Mouse (Mus musculus): ENCODE results near the gene Pyy. TPM values are rescaled to one million over a fixed set of nuclear protein-coding genes. Genes with fewer than 3 reads are reported as not detected.

The Pyy gene
- not detected for polyA plus RNA-seq (2014; fragmentation: Illumina TruSeq; extraction: RNeasy Lipid Tissue Mini Kit (QIAGEN cat#74804); ENCODE audit: low read depth, low replicate concordance)

DNA sequence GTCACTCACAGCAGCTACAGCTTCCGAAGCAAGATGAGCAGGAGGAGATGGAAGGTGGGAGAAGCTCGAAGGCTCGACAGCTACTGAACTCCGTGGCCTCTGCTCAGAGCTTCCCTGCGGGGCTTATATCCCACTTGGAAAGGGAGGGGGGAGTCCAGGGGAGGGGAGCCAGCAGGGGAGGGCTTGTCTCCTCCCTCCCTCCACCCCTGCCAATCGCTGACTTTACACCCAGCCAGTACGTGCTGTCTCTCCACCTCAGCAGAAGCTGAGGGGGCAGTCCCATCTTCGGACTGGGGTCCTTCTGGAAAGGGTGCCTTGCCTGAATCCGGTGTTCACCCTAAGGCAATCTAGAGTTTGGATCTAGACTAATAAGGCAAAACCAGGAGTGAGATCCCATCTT lies at the start of gene Pyy:
Gene Pyy (minus strand): TSS at position 101 of the 400 bp plus-strand sequence.

DNA sequence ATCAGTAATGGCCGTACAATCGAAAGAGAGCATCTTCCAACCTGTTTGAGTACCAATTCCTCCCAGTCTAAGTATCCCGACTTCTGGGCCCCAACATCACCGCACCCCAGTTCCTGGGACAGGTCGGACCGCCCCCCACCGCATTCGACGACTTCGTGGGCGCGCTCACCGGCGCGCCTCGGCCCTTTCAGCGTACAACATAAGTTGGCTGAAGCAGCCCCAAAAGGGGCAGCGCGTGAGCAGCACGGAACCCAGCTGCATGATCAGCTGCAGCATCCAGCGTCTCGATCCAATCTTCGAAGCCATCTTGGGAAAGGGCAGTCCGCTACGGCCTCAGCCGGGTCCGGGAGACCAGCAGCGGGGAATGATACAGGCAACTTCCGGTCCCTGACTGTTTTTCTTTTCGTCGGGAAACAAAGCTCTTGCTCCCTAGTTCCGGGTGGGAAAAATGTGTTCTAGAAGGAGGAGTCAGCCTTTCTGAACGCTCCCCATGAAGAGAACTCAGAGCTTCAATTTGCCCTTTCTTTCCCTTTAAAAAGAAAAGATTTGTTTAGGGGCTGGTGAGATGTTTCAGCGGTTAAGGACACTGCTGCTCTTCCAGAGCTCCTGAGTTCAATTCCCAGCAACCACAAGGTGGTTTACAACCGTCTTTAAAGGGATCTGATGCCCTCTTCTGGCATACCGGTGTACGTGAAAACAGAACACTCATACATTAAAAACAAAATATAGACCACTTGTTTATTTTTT lies 48.6 kb upstream of the Pyy start, which contains the start of gene Tmem101:
Gene Tmem101 (minus strand): TSS at position 366 of the 747 bp plus-strand sequence.

DNA sequence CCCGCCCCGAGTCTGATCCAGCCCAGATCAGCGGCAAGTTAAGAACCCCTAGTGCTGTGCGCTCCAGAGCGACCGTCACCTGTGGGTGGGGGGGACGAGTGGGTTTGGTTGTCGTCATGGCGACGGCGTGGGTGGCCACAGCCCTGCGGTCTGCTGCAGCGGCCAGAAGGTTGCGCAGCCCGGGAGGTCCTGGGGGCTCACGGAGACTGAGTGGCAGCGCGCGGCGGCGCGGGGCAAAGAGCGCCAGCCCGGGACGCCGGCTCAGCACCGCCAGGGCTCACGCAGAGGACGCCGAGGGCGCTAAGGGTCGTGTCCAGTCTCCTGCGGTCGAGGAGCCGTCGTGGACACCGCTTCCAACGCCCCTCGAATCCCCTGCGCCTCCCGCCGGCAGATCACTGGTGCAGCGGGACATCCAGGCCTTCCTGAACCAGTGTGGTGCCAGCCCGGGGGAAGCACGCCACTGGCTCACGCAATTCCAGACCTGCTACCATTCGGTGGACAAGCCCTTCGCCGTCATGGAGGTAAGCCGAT lies 37.9 kb upstream of the Pyy start, which contains the start of gene Nags:
Gene Nags (plus strand): TSS at position 43 of the 531 bp plus-strand sequence.

DNA sequence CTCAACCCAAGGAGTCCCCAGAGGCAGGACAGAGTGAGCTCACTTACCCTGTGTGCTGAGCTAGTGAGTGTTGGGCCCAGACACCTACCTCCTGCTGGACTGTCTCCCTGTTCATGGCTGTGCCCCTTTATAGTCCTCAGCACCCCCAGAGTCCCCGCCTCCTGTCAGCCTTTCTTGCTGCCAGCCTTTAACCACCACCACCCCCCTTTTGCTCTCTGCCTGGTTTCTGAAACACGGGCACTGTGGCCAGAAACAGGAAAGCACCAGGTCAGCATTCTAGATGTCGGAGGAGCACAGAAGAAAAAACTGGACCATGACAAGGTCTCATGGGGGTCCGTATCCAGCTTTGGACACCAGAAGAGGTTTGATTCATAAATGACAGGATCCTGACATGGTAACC lies 6.4 kb downstream of the Pyy start, which contains the start of gene Ppy:
Gene Ppy (minus strand): TSS at position 101 of the 400 bp plus-strand sequence.

DNA sequence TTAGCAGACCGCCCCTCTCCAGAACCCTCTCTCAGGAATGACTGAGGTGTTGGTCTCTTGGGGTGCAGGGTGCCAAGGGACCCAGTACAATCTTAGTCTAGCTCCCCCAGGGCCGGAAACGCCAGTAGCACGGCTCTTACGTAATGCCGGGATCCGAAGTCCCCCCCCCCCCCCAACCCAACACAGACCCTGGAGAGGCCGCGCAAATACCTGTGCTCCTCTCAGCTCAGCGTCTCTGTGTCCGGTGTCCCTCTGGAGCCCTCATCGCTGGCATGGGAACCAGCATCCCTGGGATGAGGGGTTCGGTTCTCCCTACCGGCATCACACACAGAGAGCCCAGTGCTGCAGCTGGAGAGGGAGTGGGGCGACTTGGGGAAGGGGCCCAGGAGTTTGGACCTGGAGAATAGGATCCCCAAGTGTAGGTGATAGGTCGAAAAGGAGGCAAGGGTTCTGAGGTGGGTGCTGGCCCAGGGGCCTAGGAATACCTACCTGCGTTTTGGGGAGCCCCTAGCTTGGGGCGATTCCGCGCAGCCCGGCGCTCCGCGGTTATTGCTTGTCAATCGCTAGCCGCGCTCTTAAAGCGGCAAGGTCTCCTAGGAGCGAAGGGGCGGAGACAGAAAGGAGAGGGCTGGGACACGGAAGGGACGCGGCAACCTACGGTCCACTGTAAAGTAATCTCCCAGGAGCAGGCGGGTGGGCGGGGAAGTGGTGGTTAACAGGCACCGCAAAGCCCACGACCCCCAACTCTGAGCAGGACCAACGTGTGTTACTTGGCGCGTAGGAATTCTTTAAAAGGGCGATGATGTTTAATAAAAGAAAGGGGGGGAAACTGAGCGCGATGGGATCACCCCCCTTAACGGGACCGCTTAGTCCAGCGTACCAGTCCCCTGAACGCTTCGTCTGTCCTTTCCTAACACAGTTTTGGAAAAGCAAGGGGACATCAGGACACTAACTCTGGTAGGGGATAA lies 19.4 kb downstream of the Pyy start, which contains the start of gene Mpp2:
Gene Mpp2 (minus strand): TSS at position 585 of the 968 bp plus-strand sequence.

Other genes with a start within 250 kb of the Pyy start
- gene Meox1, start 213.5 kb downstream of the Pyy start, polyA plus RNA-seq (2014; fragmentation: Illumina TruSeq; extraction: RNeasy Lipid Tissue Mini Kit (QIAGEN cat#74804); ENCODE audit: low read depth, low replicate concordance), result 14.2 TPM
- gene Sost, start 140.8 kb downstream of the Pyy start, polyA plus RNA-seq (2014; fragmentation: Illumina TruSeq; extraction: RNeasy Lipid Tissue Mini Kit (QIAGEN cat#74804); ENCODE audit: low read depth, low replicate concordance), result 7.0 TPM
- gene Cfap97d1, start 123.6 kb downstream of the Pyy start, polyA plus RNA-seq (2014; fragmentation: Illumina TruSeq; extraction: RNeasy Lipid Tissue Mini Kit (QIAGEN cat#74804); ENCODE audit: low read depth, low replicate concordance), result not detected
- 71.2 TPM for gene Dusp3, start 120.8 kb downstream of the Pyy start, polyA plus RNA-seq (2014; fragmentation: Illumina TruSeq; extraction: RNeasy Lipid Tissue Mini Kit (QIAGEN cat#74804); ENCODE audit: low read depth, low replicate concordance)
- 3.4 TPM for gene Mpp3, start 79.4 kb downstream of the Pyy start, polyA plus RNA-seq (2014; fragmentation: Illumina TruSeq; extraction: RNeasy Lipid Tissue Mini Kit (QIAGEN cat#74804); ENCODE audit: low read depth, low replicate concordance)
- gene Cd300lg, start 66.3 kb downstream of the Pyy start, polyA plus RNA-seq (2014; fragmentation: Illumina TruSeq; extraction: RNeasy Lipid Tissue Mini Kit (QIAGEN cat#74804); ENCODE audit: low read depth, low replicate concordance), result 86.6 TPM
- gene Mpp2, start 19.3 kb downstream of the Pyy start, polyA plus RNA-seq (2014; fragmentation: Illumina TruSeq; extraction: RNeasy Lipid Tissue Mini Kit (QIAGEN cat#74804); ENCODE audit: low read depth, low replicate concordance), result 3.6 TPM
- gene Ppy, start 6.5 kb downstream of the Pyy start, polyA plus RNA-seq (2014; fragmentation: Illumina TruSeq; extraction: RNeasy Lipid Tissue Mini Kit (QIAGEN cat#74804); ENCODE audit: low read depth, low replicate concordance), result not detected
- not detected for gene Nags, start 37.7 kb upstream of the Pyy start, polyA plus RNA-seq (2014; fragmentation: Illumina TruSeq; extraction: RNeasy Lipid Tissue Mini Kit (QIAGEN cat#74804); ENCODE audit: low read depth, low replicate concordance)
- 13.3 TPM for gene Tmem101, start 48.6 kb upstream of the Pyy start, polyA plus RNA-seq (2014; fragmentation: Illumina TruSeq; extraction: RNeasy Lipid Tissue Mini Kit (QIAGEN cat#74804); ENCODE audit: low read depth, low replicate concordance)
- 22.0 TPM for gene Lsm12, start 77.5 kb upstream of the Pyy start, polyA plus RNA-seq (2014; fragmentation: Illumina TruSeq; extraction: RNeasy Lipid Tissue Mini Kit (QIAGEN cat#74804); ENCODE audit: low read depth, low replicate concordance)
- 42.9 TPM for gene G6pc3, start 81.8 kb upstream of the Pyy start, polyA plus RNA-seq (2014; fragmentation: Illumina TruSeq; extraction: RNeasy Lipid Tissue Mini Kit (QIAGEN cat#74804); ENCODE audit: low read depth, low replicate concordance)
- gene Hdac5, start 122.3 kb upstream of the Pyy start, polyA plus RNA-seq (2014; fragmentation: Illumina TruSeq; extraction: RNeasy Lipid Tissue Mini Kit (QIAGEN cat#74804); ENCODE audit: low read depth, low replicate concordance), result 100 TPM
- 0.45 TPM for gene BC030867, start 141.1 kb upstream of the Pyy start, polyA plus RNA-seq (2014; fragmentation: Illumina TruSeq; extraction: RNeasy Lipid Tissue Mini Kit (QIAGEN cat#74804); ENCODE audit: low read depth, low replicate concordance)
- 0.86 TPM for gene Asb16, start 160.9 kb upstream of the Pyy start, polyA plus RNA-seq (2014; fragmentation: Illumina TruSeq; extraction: RNeasy Lipid Tissue Mini Kit (QIAGEN cat#74804); ENCODE audit: low read depth, low replicate concordance)
- 33.1 TPM for gene Tmub2, start 177.1 kb upstream of the Pyy start, polyA plus RNA-seq (2014; fragmentation: Illumina TruSeq; extraction: RNeasy Lipid Tissue Mini Kit (QIAGEN cat#74804); ENCODE audit: low read depth, low replicate concordance)
- 19.8 TPM for gene Atxn7l3, start 188.8 kb upstream of the Pyy start, polyA plus RNA-seq (2014; fragmentation: Illumina TruSeq; extraction: RNeasy Lipid Tissue Mini Kit (QIAGEN cat#74804); ENCODE audit: low read depth, low replicate concordance)
- 59.2 TPM for gene Ubtf, start 211.9 kb upstream of the Pyy start, polyA plus RNA-seq (2014; fragmentation: Illumina TruSeq; extraction: RNeasy Lipid Tissue Mini Kit (QIAGEN cat#74804); ENCODE audit: low read depth, low replicate concordance)

Data from heart, adult 10 weeks (tissue).